Comparison of ENCODE assay signal across 15 mouse cellular contexts in the genomic region with DNA sequence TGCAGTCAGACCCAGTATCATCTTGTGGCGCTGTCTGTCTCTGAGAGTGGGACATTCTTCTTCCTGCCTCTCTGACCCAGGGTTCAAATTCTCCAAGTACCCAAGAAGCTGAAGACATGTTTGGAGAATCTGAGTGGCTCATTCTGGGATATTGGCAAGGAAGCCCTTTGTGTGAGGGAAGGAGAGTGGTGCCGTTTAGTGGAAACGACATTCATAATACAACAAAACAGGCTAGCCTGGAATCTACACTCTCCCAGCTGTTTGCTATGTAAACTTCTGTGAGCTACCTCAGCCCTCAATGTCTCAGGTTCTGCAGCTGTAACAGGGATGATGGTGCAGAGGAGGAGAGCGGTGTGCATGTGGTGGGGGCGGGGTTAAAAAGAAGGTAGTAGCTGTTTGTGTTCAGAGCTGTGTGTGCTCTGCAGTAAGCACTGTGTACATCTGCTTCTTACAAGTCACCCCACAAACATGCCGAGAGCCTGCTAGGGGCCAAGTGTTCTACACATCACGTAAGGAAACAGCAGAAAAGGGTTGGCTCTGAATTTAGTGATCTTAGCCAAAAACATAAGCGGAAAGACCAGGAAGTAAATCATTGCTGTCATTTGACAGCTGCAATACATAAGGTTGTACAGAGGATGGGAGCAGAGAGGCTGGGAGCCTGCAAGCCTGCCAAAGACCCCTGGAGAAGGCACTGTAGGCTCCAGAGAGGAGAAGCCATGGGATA.
A peak's percentile ranks its signal among the peaks of the same experiment; 100 is the strongest.
DNase-seq lines count a peak whose midpoint lies in the region; ATAC-seq and TF ChIP-seq lines count a peak whose summit lies in the region.
"Had no signal": no experiment of that assay in that cellular context is flagged by ENCODE, and none has a peak within 500 bp of the region (broad histone marks: within the 10 kb centered on the region; RNA-seq: fewer than 3 reads in every experiment).

No protein-coding gene starts in this region.

- H3K4me3 ChIP-seq in forebrain, embryonic 15.5 days = no peak overlapping the region
- H3K4me3 ChIP-seq in forebrain, embryonic 12.5 days (replicated peaks) = no peak overlapping the region
- H3K4me3 ChIP-seq in midbrain, postnatal 0 days (ENCODE audit: low read depth, low read length) = no peak overlapping the region
- no peak overlapping the region for H3K4me3 ChIP-seq in midbrain, embryonic 11.5 days (ENCODE audit: low read depth, low read length)
- H3K4me3 ChIP-seq: gastrocnemius, adult 2 months; hindbrain, embryonic 15.5 days; liver, embryonic 13.5 days; midbrain, embryonic 15.5 days had no signal

- H3K36me3 ChIP-seq in forebrain, embryonic 15.5 days = no peaks in the 10 kb centered on the region
- H3K36me3 ChIP-seq in forebrain, embryonic 12.5 days (replicated peaks) = no peaks in the 10 kb centered on the region
- no peaks in the 10 kb centered on the region for H3K36me3 ChIP-seq in midbrain, postnatal 0 days (ENCODE audit: insufficient read depth, low read length)
- H3K36me3 ChIP-seq in midbrain, embryonic 11.5 days (ENCODE audit: control insufficient read depth, insufficient read depth, low read length) = no peaks in the 10 kb centered on the region
- H3K36me3 ChIP-seq: G1E; hindbrain, embryonic 15.5 days; liver, embryonic 13.5 days; midbrain, embryonic 15.5 days had no signal

- no peaks in the 10 kb centered on the region for H3K9me3 ChIP-seq in forebrain, embryonic 15.5 days
- no peaks in the 10 kb centered on the region for H3K9me3 ChIP-seq in forebrain, embryonic 12.5 days
- no peaks in the 10 kb centered on the region for H3K9me3 ChIP-seq in midbrain, postnatal 0 days (ENCODE audit: low read length)
- no peaks in the 10 kb centered on the region for H3K9me3 ChIP-seq in midbrain, embryonic 11.5 days (ENCODE audit: control insufficient read depth, low read length)
- H3K9me3 ChIP-seq: hindbrain, embryonic 15.5 days; liver, embryonic 13.5 days; midbrain, embryonic 15.5 days had no signal

- no peak overlapping the region for H3K9ac ChIP-seq in forebrain, embryonic 15.5 days (replicated peaks)
- H3K9ac ChIP-seq in forebrain, embryonic 12.5 days = no peak overlapping the region
- H3K9ac ChIP-seq in midbrain, postnatal 0 days (replicated peaks; ENCODE audit: low read length, poor library complexity, severe bottlenecking) = no peak overlapping the region
- no peak overlapping the region for H3K9ac ChIP-seq in midbrain, embryonic 11.5 days (ENCODE audit: low read length)
- H3K9ac ChIP-seq: hindbrain, embryonic 15.5 days; liver, embryonic 13.5 days; midbrain, embryonic 15.5 days had no signal

- H3K27ac ChIP-seq in forebrain, embryonic 15.5 days (replicated peaks) = 0 out of 2 replicates have a peak overlapping the region, but pooled peaks have one; percentile 14
- no peak overlapping the region for H3K27ac ChIP-seq in forebrain, embryonic 12.5 days
- H3K27ac ChIP-seq in midbrain, postnatal 0 days (ENCODE audit: low read depth, low read length) = no peak overlapping the region
- no peak overlapping the region for H3K27ac ChIP-seq in midbrain, embryonic 11.5 days (ENCODE audit: low read depth, low read length)
- H3K27ac ChIP-seq: gastrocnemius, adult 2 months; hindbrain, embryonic 15.5 days; liver, embryonic 13.5 days; midbrain, embryonic 15.5 days had no signal

- peak; percentile 6 for DNase-seq in kidney, adult 9 months
- no peak for DNase-seq in kidney, adult 18-20 months
- peak; percentile 41 for DNase-seq in midbrain, postnatal 0 days (ENCODE audit: low spot score)
- no peak for DNase-seq in midbrain, embryonic 11.5 days (ENCODE audit: low spot score, missing footprints)
- DNase-seq in yolk sac, embryonic 10.5 days (ENCODE audit: low spot score) = no peak
- DNase-seq in thymus, postnatal 4 days = no peak
- DNase-seq: cerebellum, postnatal 25 days; gastrocnemius, adult 2 months; liver, embryonic 13.5 days; right cerebral cortex, postnatal 14 days had no signal

- WGBS in forebrain, embryonic 15.5 days = 70% methylated on average over 8 of the region's 8 CpGs
- 89% methylated on average over 8 of the region's 8 CpGs for WGBS in forebrain, embryonic 12.5 days
- 87% methylated on average over 8 of the region's 8 CpGs for WGBS in midbrain, postnatal 0 days
- WGBS in midbrain, embryonic 11.5 days = 90% methylated on average over 8 of the region's 8 CpGs

- no peak overlapping the region for H3K4me2 ChIP-seq in forebrain, embryonic 15.5 days (replicated peaks)
- no peak overlapping the region for H3K4me2 ChIP-seq in forebrain, embryonic 12.5 days
- no peak overlapping the region for H3K4me2 ChIP-seq in midbrain, postnatal 0 days (ENCODE audit: low read depth, low read length, poor library complexity, severe bottlenecking)
- H3K4me2 ChIP-seq in midbrain, embryonic 11.5 days = no peak overlapping the region
- H3K4me2 ChIP-seq: hindbrain, embryonic 15.5 days; liver, embryonic 13.5 days; midbrain, embryonic 15.5 days had no signal

- no peaks in the 10 kb centered on the region for H3K27me3 ChIP-seq in forebrain, embryonic 15.5 days
- no peaks in the 10 kb centered on the region for H3K27me3 ChIP-seq in forebrain, embryonic 12.5 days
- H3K27me3 ChIP-seq in midbrain, postnatal 0 days (ENCODE audit: insufficient read depth, low read length) = no peaks in the 10 kb centered on the region
- H3K27me3 ChIP-seq in midbrain, embryonic 11.5 days (ENCODE audit: control insufficient read depth, insufficient read depth, low read length) = no peaks in the 10 kb centered on the region
- H3K27me3 ChIP-seq: hindbrain, embryonic 15.5 days; liver, embryonic 13.5 days; midbrain, embryonic 15.5 days had no signal

- ATAC-seq in forebrain, embryonic 15.5 days (replicated peaks) = peak; percentile 51
- no peak for ATAC-seq in forebrain, embryonic 12.5 days (ENCODE audit: low FRiP score)
- no peak for ATAC-seq in midbrain, postnatal 0 days (ENCODE audit: low FRiP score)
- no peak for ATAC-seq in midbrain, embryonic 11.5 days (ENCODE audit: low FRiP score)
- ATAC-seq: midbrain, embryonic 15.5 days had no signal

- peaks cover 17% of the 10 kb centered on the region for H3K4me1 ChIP-seq in forebrain, embryonic 15.5 days
- H3K4me1 ChIP-seq in forebrain, embryonic 12.5 days = no peaks in the 10 kb centered on the region
- H3K4me1 ChIP-seq in midbrain, postnatal 0 days (ENCODE audit: insufficient read depth, low read length) = 0 out of 2 replicates have a peak, but pooled peaks cover 10% of the 10 kb centered on the region
- no peaks in the 10 kb centered on the region for H3K4me1 ChIP-seq in midbrain, embryonic 11.5 days (ENCODE audit: control insufficient read depth, insufficient read depth, low read length)
- H3K4me1 ChIP-seq: liver, embryonic 13.5 days had no signal

- peak; percentile 55 for TF ChIP-seq CTCF in midbrain, postnatal 0 days (IDR thresholded peaks at IDR 0.05)

Comparison
In these comparisons a context has a peak if more than half of its experiments do, and no peak if none do; other contexts are left out.
1. DNase-seq: peak in kidney, adult 9 months (single experiment) and midbrain, postnatal 0 days (single experiment); none in kidney, adult 18-20 months (single experiment), midbrain, embryonic 11.5 days (single experiment), yolk sac, embryonic 10.5 days (single experiment) and thymus, postnatal 4 days (single experiment).